Mouse (Mus musculus) CH12.LX (cell line): ENCODE results near the gene Gm20219. TPM values are rescaled to one million over a fixed set of nuclear protein-coding genes. Genes with fewer than 3 reads are reported as not detected.
"Not testable (repeated sequence)": the region's sequence is repeated elsewhere in the genome, so short reads cannot be mapped to it uniquely, and the experiment has no call there.

Experiments
- DNase-seq: peaks from one replicate; pipeline ENCODE4 v3.0.0-alpha.2; 2013; ENCODE audit errors: extremely low read depth
- H3K27ac ChIP-seq: 2 replicates; pipeline ENCODE4 v1.5.1; 2012; ENCODE audit warnings: low read depth, mild to moderate bottlenecking, control low read depth, moderate library complexity; ENCODE audit not compliant: insufficient read depth
- H3K27me3 ChIP-seq: replicated peaks from 2 replicates; pipeline ENCODE3; 2012; ENCODE audit warnings: inconsistent platforms
- H3K36me3 ChIP-seq, 2 experiments: replicated peaks in 1 of 2; 2 replicates each; pipeline versions ENCODE3 to v1.6.1; 2012; ENCODE audit warnings: inconsistent platforms in 1 of 2, low read length in 1 of 2, mild to moderate bottlenecking in 1 of 2, mixed read lengths in 1 of 2, moderate library complexity in 1 of 2; ENCODE audit not compliant: control insufficient read depth in 1 of 2, insufficient read depth in 1 of 2
- H3K4me1 ChIP-seq, 2 experiments: 2 replicates each; pipeline ENCODE4 v1.6.1; 2012; ENCODE audit warnings: inconsistent platforms in 1 of 2, moderate library complexity in 1 of 2; ENCODE audit not compliant: insufficient read depth in 2 of 2, control insufficient read depth in 1 of 2
- H3K4me2 ChIP-seq: 2 replicates; pipeline ENCODE4 v1.6.1; 2012; ENCODE audit warnings: low read depth, mild to moderate bottlenecking, control low read depth; ENCODE audit not compliant: poor library complexity, insufficient read depth, severe bottlenecking
- H3K4me3 ChIP-seq, 3 experiments: fragments of 150-350 bp in 1 of 3; sonication (generic) in 1 of 3; replicated peaks in 1 of 3; 2 replicates each; pipeline versions ENCODE3 to v1.5.1; 2011 to 2012; ENCODE audit warnings: low read depth in 2 of 3, low read length in 2 of 3, mild to moderate bottlenecking in 2 of 3, moderate library complexity in 2 of 3, control low read depth in 1 of 3, improper control_type of control experiment in 1 of 3, inconsistent platforms in 1 of 3, mixed read lengths in 1 of 3; ENCODE audit not compliant: poor library complexity in 1 of 3
- H3K79me2 ChIP-seq: replicated peaks from 2 replicates; pipeline ENCODE4 v1.6.1; 2012; ENCODE audit warnings: mild to moderate bottlenecking, moderate library complexity; ENCODE audit not compliant: control insufficient read depth, poor library complexity, insufficient read depth, severe bottlenecking; ENCODE audit errors: extremely low read depth
- H3K9ac ChIP-seq: 2 replicates; pipeline ENCODE4 v1.6.1; 2012; ENCODE audit warnings: low read depth, mild to moderate bottlenecking, control low read depth, moderate library complexity; ENCODE audit not compliant: insufficient read depth
- H3K9me3 ChIP-seq: replicated peaks from 2 replicates; pipeline ENCODE3; 2012; ENCODE audit warnings: low read length, inconsistent platforms, mixed read lengths
- CHD2 ChIP-seq: IDR thresholded peaks from 2 replicates; pipeline ENCODE4 v1.6.1; 2011; ENCODE audit warnings: low read length, improper control_type of control experiment
- CTCF ChIP-seq, 2 experiments: IDR thresholded peaks in 1 of 2; conservative IDR thresholded peaks in 1 of 2; 2 replicates each; pipeline ENCODE4 v1.5.1; 2011 to 2012; ENCODE audit warnings: low read depth in 2 of 2, low read length in 2 of 2, improper control_type of control experiment in 1 of 2, inconsistent platforms in 1 of 2, mild to moderate bottlenecking in 1 of 2, moderate library complexity in 1 of 2
- ELF1 ChIP-seq: IDR thresholded peaks from 2 replicates; pipeline ENCODE4 v1.6.1; 2014; ENCODE audit warnings: low read depth, mild to moderate bottlenecking, inconsistent platforms, low read length, improper control_type of control experiment
- IRF4 ChIP-seq: IDR thresholded peaks from 2 replicates; pipeline ENCODE4 v1.6.1; 2014; ENCODE audit warnings: low read depth, mild to moderate bottlenecking, inconsistent platforms, low read length, improper control_type of control experiment
- JUN ChIP-seq: IDR thresholded peaks from 2 replicates; pipeline ENCODE4 v1.6.1; 2011; ENCODE audit warnings: low read depth, mild to moderate bottlenecking, low read length, improper control_type of control experiment, moderate library complexity; ENCODE audit not compliant: insufficient read depth
- KAT2A ChIP-seq: IDR thresholded peaks from 2 replicates; pipeline ENCODE4 v1.6.1; 2012; ENCODE audit warnings: low read length, improper control_type of control experiment, inconsistent platforms; ENCODE audit not compliant: insufficient replicate concordance
- MAX ChIP-seq: IDR thresholded peaks from 2 replicates; pipeline ENCODE4 v1.6.1; 2011; ENCODE audit warnings: low read length, improper control_type of control experiment
- MYC ChIP-seq: IDR thresholded peaks from 2 replicates; pipeline ENCODE4 v1.6.1; 2011; ENCODE audit warnings: low read depth, mild to moderate bottlenecking, improper control_type of control experiment, low read length
- RAD21 ChIP-seq: IDR thresholded peaks from 2 replicates; pipeline ENCODE4 v1.6.1; 2011; ENCODE audit warnings: low read depth, mild to moderate bottlenecking, low read length, improper control_type of control experiment, moderate library complexity
- SIN3A ChIP-seq: IDR thresholded peaks from 2 replicates; pipeline ENCODE4 v1.6.1; 2012; ENCODE audit warnings: low read length, improper control_type of control experiment, inconsistent platforms
- USF2 ChIP-seq: conservative IDR thresholded peaks from 2 replicates; pipeline ENCODE4 v1.6.1; 2011; ENCODE audit warnings: low read depth, low read length, improper control_type of control experiment
- ZC3H11A ChIP-seq: IDR thresholded peaks from 2 replicates; pipeline ENCODE4 v1.6.1; 2012; ENCODE audit warnings: low read depth, mild to moderate bottlenecking, inconsistent platforms, low read length, improper control_type of control experiment
- ZNF384 ChIP-seq: IDR thresholded peaks from 2 replicates; pipeline ENCODE4 v1.6.1; 2012; ENCODE audit warnings: low read depth, low read length, improper control_type of control experiment, inconsistent platforms
- dilution Hi-C: fragments of 300-500 bp; cut with MboI; formaldehyde crosslinking; loops from 2 replicates; pipeline ENCODE4 v1.14.3; 2020; ENCODE audit warnings: low sequenced_read_pairs; ENCODE audit not compliant: extremely low pct_unique_long_range_greater_than_20kb, extremely low pct_ligation_motif_present
- in situ Hi-C: fragments of 300-500 bp; cut with MboI; formaldehyde crosslinking; loops from 3 replicates; pipeline ENCODE4 v1.14.3; 2019; ENCODE audit warnings: low sequenced_read_pairs, low pct_ligation_motif_present, low pct_unique_long_range_greater_than_20kb, mixed read lengths
- polyA plus RNA-seq: library from polyadenylated mRNA; unstranded; fragments of >175 nt; gene quantifications from 2 replicates; pipeline ENCODE4 v1.2.1, GENCODE M21; 2012; ENCODE audit warnings: low read depth; ENCODE audit not compliant: insufficient read length
- total RNA-seq, 2 experiments: library from RNA; depleted of rRNA; stranded (reverse); fragments of 300-350 nt in 1 of 2; fragments of >200 nt in 1 of 2; gene quantifications; 2 replicates each; pipeline ENCODE4 v1.2.3; 2012 to 2014

Gm20219 gene
- total and polyA plus RNA-seq, 3 experiments = 0.42 to 1.6 TPM; not detected in 1

DNA sequence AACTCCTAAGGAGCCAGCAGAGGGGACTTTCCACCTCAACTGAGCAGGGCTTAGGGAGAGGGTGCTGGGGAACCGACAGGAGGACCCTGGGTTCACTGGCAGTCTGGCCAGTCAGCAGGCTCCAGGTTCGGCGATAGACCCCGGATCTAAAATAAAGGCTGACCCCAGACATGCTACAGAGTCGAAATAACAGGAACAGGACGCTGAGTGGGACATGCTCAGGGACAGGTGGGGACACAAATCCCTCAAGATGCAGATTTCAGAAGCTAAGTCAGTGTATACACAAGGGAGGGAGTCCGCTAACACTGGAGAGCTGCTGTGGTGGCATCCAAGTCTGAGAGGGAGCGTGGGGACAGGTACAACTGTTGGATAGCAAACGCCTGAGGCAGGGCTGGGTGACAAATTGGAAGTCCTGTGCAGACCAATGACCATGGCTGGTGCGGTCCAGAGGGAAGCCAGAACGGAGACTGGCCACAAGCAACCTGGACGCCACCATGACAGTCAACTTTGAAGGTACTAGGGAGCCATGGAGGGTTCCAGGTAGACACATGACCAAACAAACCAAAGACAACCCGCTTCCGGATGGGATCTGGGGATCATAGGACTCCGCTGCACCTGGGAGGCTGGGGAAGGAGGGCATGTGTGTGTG is 47.6 kb downstream of the Gm20219 start:
- Histone ChIP-seq H3K4me1 (peaks cover 2 to 15% of the 10 kb centered on the region in 2 experiments; a peak in 2 of 4 replicates), H3K9me3 (peaks cover 34% of the 10 kb centered on the region), H3K36me3 (no peaks in the 10 kb centered on the region), H3K79me2 (no peaks in the 10 kb centered on the region), H3K4me2 (no peak overlapping the region), H3K9ac (no peak overlapping the region), H3K27ac (no peak overlapping the region), H3K4me3 (no peak overlapping the region), H3K27me3 (peaks cover 13% of the 10 kb centered on the region)
- TF ChIP-seq RAD21 = no peak
- DNase-seq = no peak
- dilution Hi-C loops = no loop called here
- in situ Hi-C loops = loop anchor here (5.0 kb wide), 1 partner anchor 36 kb away; no protein-coding TSS in a partner anchor

DNA sequence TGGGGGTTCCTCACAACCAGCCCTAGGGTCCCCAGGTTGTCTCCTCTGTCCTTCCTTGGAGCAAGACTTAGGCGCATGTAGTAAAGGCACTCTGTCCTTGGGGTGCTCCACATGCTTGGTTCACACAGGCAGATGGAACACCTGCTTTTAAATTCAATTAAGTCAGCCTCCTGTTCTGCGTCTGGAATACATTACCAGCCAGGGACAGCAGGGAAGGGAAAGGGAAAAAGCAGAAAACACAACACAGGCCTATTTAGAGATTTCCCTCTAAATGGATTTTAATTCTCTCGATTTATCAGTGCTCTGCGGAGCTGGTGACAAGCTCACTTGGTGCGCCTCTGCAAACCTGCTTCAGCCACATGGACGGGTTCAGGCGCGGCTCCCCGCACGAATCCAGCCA is 48.8 kb downstream of the Gm20219 start:
- dilution Hi-C loops = no loop called here
- in situ Hi-C loops = loop anchor here (5.0 kb wide), 1 partner anchor 37 kb away; no protein-coding TSS in a partner anchor
- peaks cover 23% of the 10 kb centered on the region for H3K9me3 ChIP-seq
- peaks cover 23% of the 10 kb centered on the region for H3K27me3 ChIP-seq
- TF ChIP-seq IRF4 (no peak), JUN (no peak), CHD2 (no peak), MAX (no peak), ELF1 (no peak), MYC (no peak), KAT2A (no peak), ZC3H11A (no peak), ZNF384 (no peak)
- H3K4me3 ChIP-seq = no peak overlapping the region
- H3K9ac ChIP-seq = no peak overlapping the region
- no peak for DNase-seq
- no peak overlapping the region for H3K27ac ChIP-seq
- no peaks in the 10 kb centered on the region for H3K36me3 ChIP-seq
- no peaks in the 10 kb centered on the region for H3K79me2 ChIP-seq
- peaks cover 2 to 15% of the 10 kb centered on the region in 2 experiments; a peak in 2 of 4 replicates for H3K4me1 ChIP-seq
- H3K4me2 ChIP-seq = no peak overlapping the region

DNA sequence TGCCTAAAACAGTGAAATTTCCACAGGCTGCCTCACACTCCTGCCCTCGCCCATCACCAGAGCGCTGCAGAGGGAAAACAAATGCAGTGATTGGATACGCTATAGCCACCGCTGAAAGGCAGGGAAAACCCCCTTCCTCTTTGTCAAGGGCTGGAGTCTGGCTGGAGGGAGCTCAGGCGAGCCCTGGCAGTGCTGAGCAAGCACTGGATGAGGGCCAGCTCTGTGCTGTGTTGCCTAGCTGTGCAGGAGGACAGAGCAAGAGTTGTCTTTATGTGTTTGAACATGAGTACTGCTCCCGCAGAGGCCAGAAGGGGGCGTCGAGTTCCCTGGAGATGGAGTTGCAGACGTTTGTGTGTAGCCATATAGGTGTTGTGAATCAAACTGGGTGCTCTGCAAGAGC is 51.7 kb downstream of the Gm20219 start:
- no peak overlapping the region for H3K4me3 ChIP-seq
- DNase-seq = no peak
- no peaks in the 10 kb centered on the region for H3K79me2 ChIP-seq
- H3K9me3 ChIP-seq = peaks cover 27% of the 10 kb centered on the region
- no peaks in the 10 kb centered on the region for H3K36me3 ChIP-seq
- peaks cover 0 to 10% of the 10 kb centered on the region in 2 experiments; a peak in 2 of 4 replicates for H3K4me1 ChIP-seq
- in situ Hi-C loops = no loop called here
- H3K27me3 ChIP-seq = peaks cover 45% of the 10 kb centered on the region
- no peak overlapping the region for H3K4me2 ChIP-seq
- no peak overlapping the region for H3K27ac ChIP-seq
- H3K9ac ChIP-seq = no peak overlapping the region
- no peak for TF ChIP-seq MYC
- TF ChIP-seq SIN3A = no peak
- TF ChIP-seq CTCF (conservative IDR thresholded peaks at IDR 0.05 in 1 of 2, IDR thresholded peaks at IDR 0.05 in 1 of 2; ENCODE audit: low read depth in 2 of 2, low read length in 2 of 2) = peak in 1 of 2 experiments; percentile 17; a peak in 1 of 4 replicates
- no peak for TF ChIP-seq USF2
- dilution Hi-C loops = no loop called here

DNA sequence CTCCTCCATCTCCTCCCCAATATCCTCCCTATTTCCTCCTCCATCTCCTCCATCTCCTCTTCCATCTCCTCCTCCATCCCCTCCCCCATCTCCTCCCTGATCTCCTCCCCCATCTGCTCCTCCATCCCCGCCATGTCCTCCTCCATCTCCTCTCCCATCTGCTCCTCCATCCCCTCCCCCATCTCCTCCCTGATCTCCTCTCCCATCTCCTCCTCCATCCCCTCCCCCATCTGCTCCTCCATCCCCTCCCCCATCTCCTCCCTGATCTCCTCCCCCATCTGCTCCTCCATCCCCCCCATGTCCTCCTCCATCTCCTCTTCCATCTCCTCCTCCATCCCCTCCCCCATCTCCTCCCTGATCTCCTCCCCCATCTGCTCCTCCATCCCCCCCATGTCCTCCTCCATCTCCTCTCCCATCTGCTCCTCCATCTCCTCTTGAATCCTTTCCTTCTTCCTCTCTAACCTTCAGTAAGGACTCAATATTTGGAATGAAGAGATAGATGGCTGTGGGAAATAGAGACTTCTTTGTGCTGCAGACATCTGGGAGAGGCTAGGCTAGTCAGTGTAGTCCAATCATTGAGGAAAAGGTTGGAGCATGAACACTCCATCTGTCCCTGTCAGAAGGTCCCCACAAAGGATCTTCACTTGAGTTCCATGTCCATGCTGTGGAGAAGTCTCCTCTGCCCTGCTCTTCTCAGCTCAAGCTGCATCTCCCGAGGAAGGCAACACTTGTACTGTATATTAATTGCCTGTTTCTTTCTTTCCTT is 52.4 kb downstream of the Gm20219 start:
- H3K27ac ChIP-seq, H3K36me3 ChIP-seq, DNase-seq, H3K4me3 ChIP-seq, H3K9ac ChIP-seq, H3K4me2 ChIP-seq, H3K79me2 ChIP-seq, H3K4me1 ChIP-seq, dilution Hi-C loops, in situ Hi-C loops: not testable (repeated sequence)
- Histone ChIP-seq H3K9me3 (peaks cover 33% of the 10 kb centered on the region), H3K27me3 (peaks cover 51% of the 10 kb centered on the region)
